Mouse (Mus musculus) megakaryocyte, embryonic 14.5 days (primary cell): Measurements from ENCODE around the gene Fam213b. TPM values are rescaled to one million over a fixed set of nuclear protein-coding genes. Genes with fewer than 3 reads are reported as not detected.

ENCODE experiments used
- H3K27me3 ChIP-seq: replicated peaks from 2 replicates; pipeline ENCODE3; 2012; ENCODE audit warnings: inconsistent platforms
- H3K36me3 ChIP-seq: replicated peaks from 2 replicates; pipeline ENCODE3; 2012; ENCODE audit warnings: low read length, inconsistent platforms, mixed read lengths
- H3K4me1 ChIP-seq: 2 replicates; pipeline ENCODE4 v1.6.1; 2012; ENCODE audit warnings: inconsistent platforms
- H3K4me3 ChIP-seq: replicated peaks from 2 replicates; pipeline ENCODE3; 2012; ENCODE audit warnings: moderate library complexity, mild to moderate bottlenecking, inconsistent platforms
- H3K9me3 ChIP-seq: 2 replicates; pipeline ENCODE4 v1.6.1; 2012; ENCODE audit warnings: inconsistent platforms
- FLI1 ChIP-seq: IDR thresholded peaks from 2 replicates; pipeline ENCODE4 v1.6.1; 2012; ENCODE audit warnings: low read length, inconsistent platforms, mixed read lengths
- GATA1 ChIP-seq: IDR thresholded peaks from 3 replicates; pipeline ENCODE4 v1.6.1; 2012; ENCODE audit warnings: mixed read lengths, low read length, inconsistent platforms, borderline replicate concordance
- polyA plus RNA-seq: library from polyadenylated mRNA; stranded (reverse); fragments of >175 nt; gene quantifications from 2 replicates; pipeline ENCODE4 v1.2.3, GENCODE M21; 2012; ENCODE audit warnings: low replicate concordance; ENCODE audit not compliant: insufficient read depth

Fam213b gene
- polyA plus RNA-seq, 1 experiment = 13.1 TPM

DNA sequence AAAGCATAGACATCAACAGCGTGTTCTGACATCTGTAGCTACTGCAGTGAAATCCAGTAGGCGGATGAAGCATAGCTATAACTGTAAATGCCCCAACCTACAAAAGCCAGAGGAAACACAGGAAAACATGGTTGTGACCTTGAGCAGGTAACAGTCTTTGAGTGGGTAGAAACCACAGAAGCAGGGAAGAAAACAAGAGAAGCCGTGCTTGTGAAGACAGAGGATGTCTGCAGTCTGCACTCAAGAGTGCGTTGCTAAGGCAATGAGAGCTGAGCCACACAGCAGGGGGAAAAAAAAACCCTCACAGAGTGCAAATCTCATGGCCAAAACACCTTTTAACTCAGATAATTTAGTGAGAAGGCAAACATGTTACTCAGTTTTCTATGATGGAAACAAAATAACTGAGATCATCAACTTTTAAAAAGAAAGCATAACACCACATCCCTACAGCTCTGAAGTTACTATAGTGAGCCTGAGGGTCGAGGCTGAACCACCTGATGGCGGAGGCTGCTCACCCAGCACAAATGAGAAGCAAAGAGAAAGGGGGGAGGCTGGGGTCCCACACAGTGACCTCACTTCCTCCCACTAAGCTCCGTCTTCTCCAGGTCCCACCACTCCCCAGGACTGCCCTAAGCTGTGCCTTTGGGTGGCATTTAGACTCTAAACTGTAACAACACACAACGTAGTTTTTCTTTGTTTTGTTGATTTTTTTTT is 37.8 kb upstream of the Fam213b start:
- Histone ChIP-seq H3K4me1 (peaks cover 37% of the 10 kb centered on the region), H3K4me3 (no peak overlapping the region), H3K27me3 (peaks cover 38% of the 10 kb centered on the region), H3K9me3 (no peaks in the 10 kb centered on the region), H3K36me3 (no peaks in the 10 kb centered on the region)
- TF ChIP-seq FLI1 = no peak
- TF ChIP-seq GATA1 = no peak

DNA sequence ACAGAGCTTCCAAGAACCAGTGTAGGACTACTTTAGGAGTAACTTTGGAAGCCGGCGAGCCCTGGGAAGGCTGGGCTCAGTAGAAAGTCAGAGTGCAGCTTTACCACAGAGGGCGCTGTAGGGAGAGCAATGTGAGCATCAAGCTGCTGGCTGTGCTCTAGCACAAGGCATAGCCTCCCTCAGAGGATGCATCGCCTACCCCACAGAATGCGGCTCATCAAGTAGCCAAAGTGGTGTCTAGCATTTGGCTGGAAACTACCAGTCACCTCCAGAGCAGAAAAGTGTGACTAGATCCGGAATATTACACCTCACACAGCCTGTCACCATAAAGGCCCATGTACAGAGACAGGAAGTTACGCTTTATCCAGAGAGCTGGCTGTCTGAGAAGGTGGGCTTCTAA is 36.9 kb upstream of the Fam213b start:
- no peak overlapping the region for H3K4me3 ChIP-seq
- H3K9me3 ChIP-seq = no peaks in the 10 kb centered on the region
- TF ChIP-seq FLI1 = no peak
- TF ChIP-seq GATA1 = no peak
- peaks cover 38% of the 10 kb centered on the region for H3K27me3 ChIP-seq
- peaks cover 36% of the 10 kb centered on the region for H3K4me1 ChIP-seq
- no peaks in the 10 kb centered on the region for H3K36me3 ChIP-seq

GRCm38 (mm10) chr4:154934800-154935199 is 35.9 kb upstream of the Fam213b start:
- no peaks in the 10 kb centered on the region for H3K9me3 ChIP-seq
- TF ChIP-seq FLI1 = no peak
- no peak for TF ChIP-seq GATA1
- H3K27me3 ChIP-seq = peaks cover 38% of the 10 kb centered on the region
- no peaks in the 10 kb centered on the region for H3K36me3 ChIP-seq
- H3K4me3 ChIP-seq = no peak overlapping the region
- peaks cover 33% of the 10 kb centered on the region for H3K4me1 ChIP-seq

GRCm38 (mm10) chr4:154933306-154933907 is 34.5 kb upstream of the Fam213b start:
- Histone ChIP-seq H3K4me1 (peaks cover 42% of the 10 kb centered on the region), H3K27me3 (peaks cover 35% of the 10 kb centered on the region), H3K9me3 (no peaks in the 10 kb centered on the region), H3K36me3 (no peaks in the 10 kb centered on the region), H3K4me3 (no peak overlapping the region)
- TF ChIP-seq FLI1 = no peak
- TF ChIP-seq GATA1 = no peak

DNA sequence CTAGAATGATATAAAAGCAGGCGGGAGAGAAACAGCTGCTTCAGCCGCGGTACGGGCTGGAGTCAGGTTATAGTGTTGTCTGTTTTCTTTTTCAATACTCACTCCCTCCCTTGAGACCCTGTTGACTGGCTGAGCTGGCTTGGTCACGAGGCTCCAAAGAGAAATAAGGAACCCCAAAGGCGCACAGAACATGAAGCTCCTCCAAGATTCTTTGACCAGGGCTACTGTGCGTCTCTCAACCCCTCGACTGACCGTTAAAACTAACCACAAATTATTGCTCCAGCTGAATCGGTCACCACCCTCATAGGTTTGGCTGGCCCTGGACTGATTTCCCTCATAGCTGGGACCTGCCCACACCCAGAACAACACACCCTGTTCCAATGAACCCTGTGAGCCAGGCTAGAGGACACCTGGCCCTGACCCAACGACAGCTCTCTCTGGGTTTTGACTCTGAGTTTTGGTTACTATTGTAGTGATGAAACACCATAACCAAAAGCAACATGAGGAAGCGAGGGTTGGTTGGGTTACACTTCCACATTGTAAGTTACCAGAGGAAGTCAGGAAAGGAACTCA is 30.2 kb upstream of the Fam213b start:
- H3K36me3 ChIP-seq = peaks cover 22% of the 10 kb centered on the region
- no peak overlapping the region for H3K4me3 ChIP-seq
- H3K27me3 ChIP-seq = peaks cover 21% of the 10 kb centered on the region
- peaks cover 5% of the 10 kb centered on the region for H3K9me3 ChIP-seq
- H3K4me1 ChIP-seq = peaks cover 54% of the 10 kb centered on the region
- no peak for TF ChIP-seq FLI1
- TF ChIP-seq GATA1 = no peak

GRCm38 (mm10) chr4:154928395-154929087 is 29.6 kb upstream of the Fam213b start, which contains the start of gene Tnfrsf14:
Gene Tnfrsf14, minus strand, starts transcription at chr4:154928563.
- Histone ChIP-seq H3K4me1 (peaks cover 50% of the 10 kb centered on the region), H3K4me3 (peak within 1 kb of the TSS; percentile 90), H3K36me3 (peaks cover 29% of the 10 kb centered on the region), H3K27me3 (peaks cover 15% of the 10 kb centered on the region), H3K9me3 (peaks cover 11% of the 10 kb centered on the region)
- TF ChIP-seq GATA1 = no peak
- no peak for TF ChIP-seq FLI1

DNA sequence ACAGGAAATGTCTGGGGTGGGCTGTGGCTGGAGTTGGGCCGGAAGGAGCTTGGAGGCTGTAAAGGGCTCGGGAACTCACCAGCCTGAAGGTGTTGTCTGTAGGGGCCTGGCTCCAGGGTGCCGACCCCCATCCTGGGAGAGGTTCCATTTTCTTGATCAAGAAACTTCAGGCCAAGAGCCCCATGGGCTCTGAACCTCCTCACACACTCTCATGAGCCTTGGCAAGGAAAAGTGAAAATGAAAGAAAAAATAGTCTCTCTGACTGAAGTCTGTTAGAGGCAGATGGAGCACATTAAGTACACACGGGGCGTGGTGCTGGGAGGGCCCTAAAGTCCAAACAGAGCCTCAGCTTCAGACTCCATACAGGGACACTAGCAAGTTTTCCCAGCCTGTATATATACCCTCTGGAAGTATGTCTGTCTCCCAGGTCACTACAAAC is 29.0 kb upstream of the Fam213b start:
- peak overlapping the region; percentile 90 for H3K4me3 ChIP-seq
- H3K36me3 ChIP-seq = peaks cover 35% of the 10 kb centered on the region
- peaks cover 50% of the 10 kb centered on the region for H3K4me1 ChIP-seq
- peaks cover 13% of the 10 kb centered on the region for H3K9me3 ChIP-seq
- TF ChIP-seq FLI1 (no peak), GATA1 (no peak)
- peaks cover 10% of the 10 kb centered on the region for H3K27me3 ChIP-seq

- Histone ChIP-seq H3K27me3 (peaks cover 3% of the 10 kb centered on the region), H3K36me3 (peaks cover 42% of the 10 kb centered on the region), H3K4me1 (peaks cover 50% of the 10 kb centered on the region), H3K9me3 (peaks cover 13% of the 10 kb centered on the region), H3K4me3 (peak overlapping the region; percentile 90)
- TF ChIP-seq GATA1 (no peak), FLI1 (no peak)
Observed at GRCm38 (mm10) chr4:154926969-154927898, 28.3 kb upstream of the Fam213b start.

DNA sequence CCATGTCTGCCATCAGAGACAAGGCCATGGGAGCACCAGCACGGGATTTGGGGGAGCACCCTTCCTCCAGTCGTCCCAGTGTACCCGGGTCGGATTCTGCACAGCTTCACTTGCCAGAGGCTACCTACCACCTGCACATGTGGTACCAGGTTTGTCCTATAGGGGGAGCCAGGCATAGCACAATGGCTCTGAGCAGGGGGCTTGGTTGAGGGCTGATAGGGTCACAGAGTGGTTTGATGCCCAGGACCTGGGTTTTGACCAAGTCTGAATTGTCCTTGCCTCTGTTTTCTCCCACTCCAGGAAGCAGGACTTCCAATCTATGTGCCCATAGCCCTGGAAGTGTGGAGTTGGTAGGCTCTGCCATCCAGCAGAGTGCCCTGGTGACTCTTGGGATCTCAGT is 26.5 kb upstream of the Fam213b start:
- no peak overlapping the region for H3K4me3 ChIP-seq
- peaks cover 49% of the 10 kb centered on the region for H3K36me3 ChIP-seq

More for the DNA sequence above, 26.5 kb upstream of the Fam213b start:
- Histone ChIP-seq H3K4me1 (peaks cover 50% of the 10 kb centered on the region), H3K27me3 (peaks cover 2% of the 10 kb centered on the region), H3K9me3 (peaks cover 13% of the 10 kb centered on the region)
- TF ChIP-seq GATA1 = no peak
- TF ChIP-seq FLI1 = no peak
